Mouse (Mus musculus) monocyte, adult 59 days (primary cell): Measurements from ENCODE around the gene Spsb3. TPM values are rescaled to one million over a fixed set of nuclear protein-coding genes. Genes with fewer than 3 reads are reported as not detected.

Experiments
- total RNA-seq, 2 experiments: library from RNA; stranded (reverse); gene quantifications; one replicate each; pipeline ENCODE4 v1.2.4; 2023

Gene Spsb3
- 10 to 100 TPM; 26.4 to 26.5 TPM for total RNA-seq

GRCm38 (mm10) chr17:24886134-24886931 lies at the start of gene Spsb3, which contains the start of gene Nubp2:
Spsb3 (plus strand) TSS chr17:24886643.
Nubp2 (minus strand) TSS chr17:24886349.

GRCm38 (mm10) chr17:24839842-24840241 lies 46.6 kb upstream of the Spsb3 start, which contains the start of gene Hagh:
Hagh (plus strand) TSS chr17:24840143.

GRCm38 (mm10) chr17:24850065-24850772 lies 36.2 kb upstream of the Spsb3 start, which contains the start of gene Fahd1:
Fahd1 (minus strand) TSS chr17:24850364.

GRCm38 (mm10) chr17:24865776-24866175 lies 20.7 kb upstream of the Spsb3 start, which contains the start of gene Igfals:
Igfals (plus strand) TSS chr17:24865997.

GRCm38 (mm10) chr17:24894995-24895547 lies 8.6 kb downstream of the Spsb3 start, which contains the start of the genes Eme2 and Mrps34:
Eme2 (minus strand) TSS chr17:24895087.
Mrps34 (plus strand) TSS chr17:24895116.

GRCm38 (mm10) chr17:24896241-24896992 lies 10.0 kb downstream of the Spsb3 start, which contains the start of gene Nme3:
Nme3 (plus strand) TSS chr17:24896500.

GRCm38 (mm10) chr17:24936259-24937237 lies 50.1 kb downstream of the Spsb3 start, which contains the start of gene Mapk8ip3:
Mapk8ip3 (minus strand) TSS chr17:24936977.

Other genes starting within 250 kb of the Spsb3 start
- gene Slc9a3r2, start 236.3 kb upstream of the Spsb3 start, total RNA-seq: 1 to 10 TPM; 2.1 to 2.9 TPM
- not detected for gene Npw, start 228.2 kb upstream of the Spsb3 start, total RNA-seq
- gene Zfp598, start 217.0 kb upstream of the Spsb3 start, total RNA-seq: 10 to 100 TPM; 46.6 to 48.8 TPM
- gene Syngr3, start 196.7 kb upstream of the Spsb3 start, total RNA-seq: not detected
- gene Gfer, start 190.5 kb upstream of the Spsb3 start, total RNA-seq: 10 to 100 TPM; 15.5 to 18.1 TPM
- gene Noxo1, start 190.4 kb upstream of the Spsb3 start, total RNA-seq: 1 to 10 TPM; 3.4 to 5.3 TPM
- gene Tbl3, start 179.0 kb upstream of the Spsb3 start, total RNA-seq: 10 to 100 TPM; 16.1 to 22.1 TPM
- gene Rnf151, start 168.6 kb upstream of the Spsb3 start, total RNA-seq: not detected
- 100 to 1,000 TPM; 714 to 754 TPM for gene Rps2, start 168.5 kb upstream of the Spsb3 start, total RNA-seq
- 100 to 1,000 TPM in 1 of 2 experiments, 10 to 100 TPM in 1; 70.4 to 102 TPM for gene Ndufb10, start 162.2 kb upstream of the Spsb3 start, total RNA-seq
- gene Rpl3l, start 158.8 kb upstream of the Spsb3 start, total RNA-seq: 1 to 10 TPM; 1.6 to 3.7 TPM
- gene Msrb1, start 150.0 kb upstream of the Spsb3 start, total RNA-seq: 100 to 1,000 TPM; 740 to 885 TPM
- not detected for gene Hs3st6, start 133.7 kb upstream of the Spsb3 start, total RNA-seq
- gene Meiob, start 82.4 kb upstream of the Spsb3 start, total RNA-seq: not detected
- 10 to 100 TPM; 46.8 to 63.2 TPM for gene Hagh, start 46.5 kb upstream of the Spsb3 start, total RNA-seq
- 1 to 10 TPM; 2.6 TPM for gene Fahd1, start 36.3 kb upstream of the Spsb3 start, total RNA-seq
- gene Igfals, start 20.6 kb upstream of the Spsb3 start, total RNA-seq: 1 to 10 TPM in 1 of 2 experiments, under 1 TPM in 1; 0.84 to 1.5 TPM
- 10 to 100 TPM; 60.0 to 60.2 TPM for gene Nubp2, start 294 bp upstream of the Spsb3 start, total RNA-seq
- gene Eme2, start 8.4 kb downstream of the Spsb3 start, total RNA-seq: 10 to 100 TPM; 23.1 to 23.8 TPM
- 10 to 100 TPM; 22.5 to 29.5 TPM for gene Mrps34, start 8.5 kb downstream of the Spsb3 start, total RNA-seq
- 10 to 100 TPM; 23.7 to 24.7 TPM for gene Nme3, start 9.9 kb downstream of the Spsb3 start, total RNA-seq
- gene Mapk8ip3, start 50.3 kb downstream of the Spsb3 start, total RNA-seq: 100 to 1,000 TPM; 122 to 126 TPM
- 10 to 100 TPM; 21.5 to 28.3 TPM for gene Jpt2, start 74.0 kb downstream of the Spsb3 start, total RNA-seq
- gene Cramp1l, start 129.1 kb downstream of the Spsb3 start, total RNA-seq: 10 to 100 TPM; 32.5 to 47.2 TPM
- gene Ift140, start 129.4 kb downstream of the Spsb3 start, total RNA-seq: 10 to 100 TPM; 17.7 to 18.3 TPM
- gene Tmem204, start 196.9 kb downstream of the Spsb3 start, total RNA-seq: not detected
- gene Telo2, start 229.3 kb downstream of the Spsb3 start, total RNA-seq: 10 to 100 TPM; 14.6 to 15.3 TPM
- gene Ptx4, start 234.1 kb downstream of the Spsb3 start, total RNA-seq: not detected
- 10 to 100 TPM; 36.7 to 44.1 TPM for gene Clcn7, start 246.7 kb downstream of the Spsb3 start, total RNA-seq